Mouse (Mus musculus): ENCODE measurements around the gene Ppm1l. TPM values are rescaled to one million over a fixed set of nuclear protein-coding genes. Genes with fewer than 3 reads are reported as not detected.

The Ppm1l gene
- polyA plus RNA-seq, 1 experiment from 2014 or later: 19.3 TPM

DNA sequence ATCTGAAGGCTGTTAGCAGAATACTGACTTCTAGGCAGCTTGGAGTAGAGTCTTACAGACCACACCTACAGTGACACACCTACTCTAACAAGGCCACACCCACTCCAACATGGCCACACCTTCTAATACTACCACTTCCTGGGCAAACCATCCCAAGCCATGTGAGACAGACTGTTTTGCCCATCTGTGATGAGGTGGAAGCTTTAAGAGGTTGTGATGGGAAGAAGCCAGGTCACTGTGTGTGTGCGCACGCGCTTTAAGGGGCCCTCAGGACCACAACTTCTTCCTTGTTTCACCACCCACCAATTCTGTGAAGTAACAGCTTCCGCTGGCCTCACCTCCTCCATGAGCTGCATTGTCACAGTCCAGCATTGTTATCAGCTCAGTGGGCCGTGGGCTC is 112.7 kb downstream of the Ppm1l start:
- ATAC-seq: no peak
- WGBS: 91% methylated on average over 5 of the region's 5 CpGs
- H3K9ac ChIP-seq (ENCODE audit: low read depth, low read length): no peak overlapping the region
- no peaks in the 10 kb centered on the region for H3K9me3 ChIP-seq (replicated peaks; ENCODE audit: control insufficient read depth, low read length, poor library complexity, severe bottlenecking)
- H3K27ac ChIP-seq (ENCODE audit: low read length): no peak overlapping the region
- no peak overlapping the region for H3K4me3 ChIP-seq (ENCODE audit: low read depth, low read length)
- H3K4me1 ChIP-seq (ENCODE audit: control insufficient read depth, insufficient read depth, low read length): peaks cover 2% of the 10 kb centered on the region; the same call in 1 of the 2 replicates
- no peak overlapping the region for H3K4me2 ChIP-seq (ENCODE audit: low read length)
- H3K36me3 ChIP-seq (ENCODE audit: control insufficient read depth, insufficient read depth, low read length): no peaks in the 10 kb centered on the region
- no peaks in the 10 kb centered on the region for H3K27me3 ChIP-seq (ENCODE audit: control insufficient read depth, insufficient read depth, low read depth, low read length)

DNA sequence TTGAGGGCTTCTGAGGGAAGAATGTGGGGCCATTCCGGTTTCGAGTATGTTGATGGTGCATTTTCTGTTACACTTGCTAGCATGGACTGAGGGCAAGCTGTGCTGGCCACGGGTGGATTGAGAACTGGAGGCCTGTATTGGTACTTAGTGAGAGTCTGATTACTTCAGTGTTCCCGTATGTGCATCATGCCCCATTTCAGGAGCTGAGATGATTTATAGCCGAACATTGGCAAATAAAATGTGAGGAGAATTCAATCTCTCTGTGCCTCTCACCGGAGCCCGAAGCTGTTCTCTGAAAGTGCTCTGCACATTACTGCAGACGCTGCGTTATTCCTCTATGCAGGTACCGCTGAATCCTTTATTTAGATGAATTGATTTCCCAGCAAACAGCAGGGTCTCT is 116.9 kb downstream of the Ppm1l start:
- Histone ChIP-seq H3K36me3 (ENCODE audit: control insufficient read depth, insufficient read depth, low read length) (no peaks in the 10 kb centered on the region), H3K4me2 (ENCODE audit: low read length) (no peak overlapping the region), H3K9ac (ENCODE audit: low read depth, low read length) (no peak overlapping the region), H3K4me3 (ENCODE audit: low read depth, low read length) (no peak overlapping the region), H3K9me3 (replicated peaks; ENCODE audit: control insufficient read depth, low read length, poor library complexity, severe bottlenecking) (no peaks in the 10 kb centered on the region), H3K27me3 (ENCODE audit: control insufficient read depth, insufficient read depth, low read depth, low read length) (no peaks in the 10 kb centered on the region), H3K4me1 (ENCODE audit: control insufficient read depth, insufficient read depth, low read length) (no peaks in the 10 kb centered on the region), H3K27ac (ENCODE audit: low read length) (no peak overlapping the region)
- 80% methylated on average over 10 of the region's 10 CpGs for WGBS
- no peak for ATAC-seq

DNA sequence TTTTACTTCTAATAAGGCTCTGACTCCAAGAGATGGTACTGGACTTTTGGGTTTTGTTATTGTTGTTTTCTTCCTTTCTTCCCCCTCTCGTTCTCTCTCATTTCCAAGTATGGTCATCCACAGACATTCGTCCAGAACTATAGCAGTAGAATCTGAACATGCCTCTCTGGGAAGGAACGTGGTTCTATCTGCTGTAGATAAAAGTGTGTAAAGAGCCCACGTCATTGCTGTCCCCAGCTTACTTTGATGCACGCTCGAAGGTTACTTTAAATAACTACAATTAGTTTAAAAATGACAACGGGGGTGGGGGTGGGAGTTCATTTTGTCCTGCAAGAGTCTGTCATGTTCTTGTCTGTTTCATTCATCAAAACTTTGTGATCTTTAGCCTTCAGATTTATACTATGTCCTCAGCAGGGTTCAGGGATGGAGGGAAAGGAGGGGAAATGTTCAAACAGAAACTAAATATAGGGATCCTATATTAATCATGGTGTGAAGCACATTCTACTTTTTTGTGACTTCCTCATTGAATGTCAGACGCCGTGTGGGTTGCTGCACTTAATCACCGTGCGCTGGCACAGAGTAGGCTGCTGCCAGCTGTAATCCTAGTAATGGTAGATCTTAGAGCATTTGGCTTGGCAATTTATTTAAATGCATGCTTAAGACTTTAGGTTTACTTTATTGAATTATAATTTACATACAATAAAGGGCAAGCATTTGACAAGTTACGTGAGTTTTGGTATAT is 122.3 kb downstream of the Ppm1l start:
- 81% methylated on average over 12 of the region's 12 CpGs for WGBS
- Histone ChIP-seq H3K9ac (ENCODE audit: low read depth, low read length) (no peak overlapping the region), H3K4me1 (ENCODE audit: control insufficient read depth, insufficient read depth, low read length) (no peaks in the 10 kb centered on the region), H3K4me3 (ENCODE audit: low read depth, low read length) (no peak overlapping the region), H3K4me2 (ENCODE audit: low read length) (no peak overlapping the region), H3K27ac (ENCODE audit: low read length) (no peak overlapping the region), H3K9me3 (replicated peaks; ENCODE audit: control insufficient read depth, low read length, poor library complexity, severe bottlenecking) (no peaks in the 10 kb centered on the region), H3K27me3 (ENCODE audit: control insufficient read depth, insufficient read depth, low read depth, low read length) (no peaks in the 10 kb centered on the region), H3K36me3 (ENCODE audit: control insufficient read depth, insufficient read depth, low read length) (no peaks in the 10 kb centered on the region)
- no peak for ATAC-seq

DNA sequence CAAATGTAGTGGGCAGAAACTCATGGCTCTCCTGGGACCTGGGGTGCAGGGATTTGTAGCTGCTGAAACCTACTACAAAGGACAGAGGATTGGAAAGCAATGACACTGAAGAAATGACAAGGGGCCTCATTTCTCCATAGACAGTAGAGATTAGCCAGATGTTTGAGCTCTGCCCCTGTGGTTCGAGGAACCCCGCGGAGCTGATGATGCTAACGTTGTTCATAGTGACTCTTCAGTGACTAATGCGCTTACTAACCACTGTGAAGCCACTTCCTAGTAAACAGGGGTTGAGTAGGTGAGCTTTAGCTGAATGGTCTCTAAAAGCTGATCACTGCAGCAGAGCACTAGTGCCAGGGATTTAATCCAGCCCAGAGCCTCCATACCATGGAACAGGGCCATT is 124.1 kb downstream of the Ppm1l start:
- H3K4me1 ChIP-seq (ENCODE audit: control insufficient read depth, insufficient read depth, low read length): no peaks in the 10 kb centered on the region
- H3K27ac ChIP-seq (ENCODE audit: low read length): no peak overlapping the region
- H3K9me3 ChIP-seq (replicated peaks; ENCODE audit: control insufficient read depth, low read length, poor library complexity, severe bottlenecking): no peaks in the 10 kb centered on the region
- H3K4me2 ChIP-seq (ENCODE audit: low read length): no peak overlapping the region
- no peaks in the 10 kb centered on the region for H3K27me3 ChIP-seq (ENCODE audit: control insufficient read depth, insufficient read depth, low read depth, low read length)
- ATAC-seq: no peak
- WGBS: 38% methylated on average over 5 of the region's 5 CpGs
- H3K4me3 ChIP-seq (ENCODE audit: low read depth, low read length): no peak overlapping the region
- H3K9ac ChIP-seq (ENCODE audit: low read depth, low read length): no peak overlapping the region
- no peaks in the 10 kb centered on the region for H3K36me3 ChIP-seq (ENCODE audit: control insufficient read depth, insufficient read depth, low read length)

DNA sequence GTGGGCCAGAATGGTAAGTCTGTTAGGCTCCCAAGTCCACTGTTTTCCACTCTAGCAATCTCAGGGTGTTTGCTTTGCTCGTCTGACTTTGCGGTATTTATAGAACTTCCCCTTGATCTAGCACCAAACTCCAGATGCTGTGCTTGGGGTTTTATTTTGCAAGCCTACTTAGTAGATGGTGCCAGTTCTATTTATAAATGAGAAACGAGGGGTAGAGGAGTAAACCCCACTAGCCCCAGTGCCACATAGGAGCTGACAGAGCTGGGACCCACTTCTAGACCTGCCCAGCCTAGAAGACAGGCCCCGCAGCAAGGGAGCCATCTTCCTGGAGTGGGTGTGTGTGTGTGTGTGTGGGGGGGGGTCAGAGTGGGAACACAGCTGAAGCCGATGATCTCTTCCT is 130.3 kb downstream of the Ppm1l start:
- Histone ChIP-seq H3K9ac (ENCODE audit: low read depth, low read length) (no peak overlapping the region), H3K4me1 (ENCODE audit: control insufficient read depth, insufficient read depth, low read length) (no peaks in the 10 kb centered on the region), H3K27ac (ENCODE audit: low read length) (no peak overlapping the region), H3K4me3 (ENCODE audit: low read depth, low read length) (no peak overlapping the region), H3K9me3 (replicated peaks; ENCODE audit: control insufficient read depth, low read length, poor library complexity, severe bottlenecking) (no peaks in the 10 kb centered on the region), H3K27me3 (ENCODE audit: control insufficient read depth, insufficient read depth, low read depth, low read length) (no peaks in the 10 kb centered on the region), H3K4me2 (ENCODE audit: low read length) (no peak overlapping the region), H3K36me3 (ENCODE audit: control insufficient read depth, insufficient read depth, low read length) (no peaks in the 10 kb centered on the region)
- ATAC-seq: no peak
- WGBS: 91% methylated on average over 5 of the region's 5 CpGs

DNA sequence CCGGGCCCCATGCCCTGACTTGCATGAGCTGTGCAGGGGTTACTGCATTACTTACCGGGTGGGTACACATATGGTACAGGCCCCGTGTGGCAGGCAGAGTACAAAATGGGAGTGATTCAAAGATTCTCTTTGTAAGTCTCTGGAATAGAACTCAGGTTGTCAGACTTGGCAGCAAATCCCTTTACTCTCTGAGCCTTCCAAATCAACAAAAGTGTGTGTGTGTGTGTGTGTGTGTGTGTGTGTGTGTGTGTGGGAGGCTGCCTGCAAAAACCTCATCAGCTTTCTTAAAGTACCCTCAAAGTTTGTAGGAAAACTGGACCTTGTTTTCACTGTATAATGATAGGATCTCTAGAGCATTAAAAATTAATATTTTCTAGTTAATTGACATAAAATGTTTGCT is 132.4 kb downstream of the Ppm1l start:
- Histone ChIP-seq H3K36me3 (ENCODE audit: control insufficient read depth, insufficient read depth, low read length) (no peaks in the 10 kb centered on the region), H3K4me1 (ENCODE audit: control insufficient read depth, insufficient read depth, low read length) (no peaks in the 10 kb centered on the region), H3K9me3 (replicated peaks; ENCODE audit: control insufficient read depth, low read length, poor library complexity, severe bottlenecking) (no peaks in the 10 kb centered on the region), H3K4me3 (ENCODE audit: low read depth, low read length) (no peak overlapping the region), H3K27me3 (ENCODE audit: control insufficient read depth, insufficient read depth, low read depth, low read length) (no peaks in the 10 kb centered on the region), H3K9ac (ENCODE audit: low read depth, low read length) (no peak overlapping the region), H3K4me2 (ENCODE audit: low read length) (no peak overlapping the region), H3K27ac (ENCODE audit: low read length) (no peak overlapping the region)
- ATAC-seq: no peak
- WGBS: 75% methylated on average over 3 of the region's 3 CpGs

DNA sequence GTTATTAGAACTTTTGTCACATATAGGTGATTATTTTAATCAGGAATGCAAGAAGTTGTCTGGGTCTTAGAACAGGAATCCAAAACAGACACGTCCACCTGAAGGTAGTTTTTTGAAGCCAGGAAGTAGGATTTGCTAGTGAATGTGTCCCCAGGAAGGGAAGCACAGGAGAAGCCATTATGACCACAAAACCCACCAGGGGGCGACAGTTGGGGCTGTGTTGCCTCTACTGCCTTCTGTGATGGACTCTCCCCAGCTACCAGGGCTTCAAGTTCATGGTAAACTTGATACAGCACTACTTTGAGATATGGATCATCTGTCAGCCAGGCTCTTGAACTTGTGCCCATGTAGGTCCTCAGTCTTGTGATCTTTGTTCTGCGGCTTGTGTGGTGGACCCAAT is 137.7 kb downstream of the Ppm1l start:
- Histone ChIP-seq H3K4me1 (ENCODE audit: control insufficient read depth, insufficient read depth, low read length) (no peaks in the 10 kb centered on the region), H3K36me3 (ENCODE audit: control insufficient read depth, insufficient read depth, low read length) (no peaks in the 10 kb centered on the region), H3K27me3 (ENCODE audit: control insufficient read depth, insufficient read depth, low read depth, low read length) (no peaks in the 10 kb centered on the region), H3K4me3 (ENCODE audit: low read depth, low read length) (no peak overlapping the region), H3K27ac (ENCODE audit: low read length) (no peak overlapping the region), H3K9me3 (replicated peaks; ENCODE audit: control insufficient read depth, low read length, poor library complexity, severe bottlenecking) (no peaks in the 10 kb centered on the region), H3K9ac (ENCODE audit: low read depth, low read length) (no peak overlapping the region), H3K4me2 (ENCODE audit: low read length) (no peak overlapping the region)
- 79% methylated on average over 3 of the region's 3 CpGs for WGBS
- no peak for ATAC-seq

- Histone ChIP-seq H3K27ac (ENCODE audit: low read length) (no peak overlapping the region), H3K9ac (ENCODE audit: low read depth, low read length) (no peak overlapping the region), H3K9me3 (replicated peaks; ENCODE audit: control insufficient read depth, low read length, poor library complexity, severe bottlenecking) (no peaks in the 10 kb centered on the region), H3K4me2 (ENCODE audit: low read length) (no peak overlapping the region), H3K27me3 (ENCODE audit: control insufficient read depth, insufficient read depth, low read depth, low read length) (no peaks in the 10 kb centered on the region), H3K4me3 (ENCODE audit: low read depth, low read length) (no peak overlapping the region), H3K36me3 (ENCODE audit: control insufficient read depth, insufficient read depth, low read length) (no peaks in the 10 kb centered on the region), H3K4me1 (ENCODE audit: control insufficient read depth, insufficient read depth, low read length) (no peaks in the 10 kb centered on the region)
- no peak for ATAC-seq
- 75% methylated on average over 5 of the region's 5 CpGs for WGBS
Measured at GRCm38 (mm10) chr3:69456071-69456470, 139.4 kb downstream of the Ppm1l start.

GRCm38 (mm10) chr3:69458756-69459155 is 142.1 kb downstream of the Ppm1l start:
- H3K27ac ChIP-seq (ENCODE audit: low read length): no peak overlapping the region
- 87% methylated on average over 6 of the region's 6 CpGs for WGBS
- H3K9ac ChIP-seq (ENCODE audit: low read depth, low read length): no peak overlapping the region
- no peak for ATAC-seq
- H3K27me3 ChIP-seq (ENCODE audit: control insufficient read depth, insufficient read depth, low read depth, low read length): no peaks in the 10 kb centered on the region
- no peak overlapping the region for H3K4me3 ChIP-seq (ENCODE audit: low read depth, low read length)
- no peaks in the 10 kb centered on the region for H3K4me1 ChIP-seq (ENCODE audit: control insufficient read depth, insufficient read depth, low read length)
- H3K4me2 ChIP-seq (ENCODE audit: low read length): no peak overlapping the region
- H3K9me3 ChIP-seq (replicated peaks; ENCODE audit: control insufficient read depth, low read length, poor library complexity, severe bottlenecking): no peaks in the 10 kb centered on the region
- H3K36me3 ChIP-seq (ENCODE audit: control insufficient read depth, insufficient read depth, low read length): no peaks in the 10 kb centered on the region
